Comparison of ENCODE assay signal across 8 mouse cellular contexts in genomic region chr10:86819649-86820165, GRCm38 (mm10). TPM values are rescaled to one million over a fixed set of nuclear protein-coding genes. Genes with fewer than 3 reads are reported as not detected.
DNase-seq lines count a peak whose midpoint lies in the region; ATAC-seq and TF ChIP-seq lines count a peak whose summit lies in the region.
"Had no signal": no experiment of that assay in that cellular context is flagged by ENCODE, and none has a peak within 500 bp of the region (broad histone marks: within the 10 kb centered on the region; RNA-seq: fewer than 3 reads in every experiment).

No protein-coding gene starts in this region.

- peak; percentile 67 for DNase-seq in Muller cell, postnatal 12 days (ENCODE audit: inconsistent ontology term)
- DNase-seq in limb, embryonic 11.5 days (ENCODE audit: low spot score): peak; percentile 24
- peak; percentile 65 for DNase-seq in retina, postnatal 1 day
- DNase-seq in kidney, adult 2 months: no peak
- DNase-seq in MN1 (ENCODE audit: low spot score): no peak
- DNase-seq: liver, embryonic 13.5 days had no signal

- 32% methylated on average over 8 of the region's 8 CpGs for WGBS in heart, embryonic 12.5 days
- WGBS in limb, embryonic 11.5 days: 53% methylated on average over 8 of the region's 8 CpGs
- 59% methylated on average over 8 of the region's 8 CpGs for WGBS in kidney, adult 2 months

- peak overlapping the region; percentile 56 for H3K27ac ChIP-seq in cortical plate, adult 2 months (ENCODE audit: insufficient read depth, low read length)
- H3K27ac ChIP-seq in heart, embryonic 12.5 days (ENCODE audit: poor library complexity, severe bottlenecking): peak overlapping the region; percentile 42
- no peak overlapping the region for H3K27ac ChIP-seq in limb, embryonic 11.5 days (replicated peaks; ENCODE audit: low read depth, low read length)
- no peak overlapping the region for H3K27ac ChIP-seq in kidney, adult 2 months (ENCODE audit: insufficient read depth, low read depth, low read length)
- H3K27ac ChIP-seq: liver, embryonic 13.5 days had no signal

- H3K9me3 ChIP-seq in heart, embryonic 12.5 days (replicated peaks): no peaks in the 10 kb centered on the region
- no peaks in the 10 kb centered on the region for H3K9me3 ChIP-seq in limb, embryonic 11.5 days (ENCODE audit: control insufficient read depth, low read length)
- H3K9me3 ChIP-seq: liver, embryonic 13.5 days had no signal

- 0 out of 2 replicates have a peak overlapping the region, but pooled peaks have one; percentile 20 for H3K9ac ChIP-seq in heart, embryonic 12.5 days
- H3K9ac ChIP-seq in limb, embryonic 11.5 days (ENCODE audit: low read length): no peak overlapping the region
- H3K9ac ChIP-seq: liver, embryonic 13.5 days had no signal

- no peaks in the 10 kb centered on the region for H3K27me3 ChIP-seq in heart, embryonic 12.5 days (replicated peaks)
- no peaks in the 10 kb centered on the region for H3K27me3 ChIP-seq in limb, embryonic 11.5 days (ENCODE audit: control insufficient read depth, insufficient read depth, low read length)
- no peaks in the 10 kb centered on the region for H3K27me3 ChIP-seq in kidney, adult 2 months (replicated peaks; ENCODE audit: control insufficient read depth, insufficient read depth, low read length)
- H3K27me3 ChIP-seq: liver, embryonic 13.5 days had no signal

- no peak overlapping the region for H3K4me3 ChIP-seq in cortical plate, adult 2 months (ENCODE audit: insufficient read depth, low read length)
- no peak overlapping the region for H3K4me3 ChIP-seq in heart, embryonic 12.5 days
- no peak overlapping the region for H3K4me3 ChIP-seq in limb, embryonic 11.5 days (ENCODE audit: low read depth, low read length)
- H3K4me3 ChIP-seq in kidney, adult 2 months (ENCODE audit: insufficient read depth, low read depth, low read length): no peak overlapping the region
- H3K4me3 ChIP-seq: liver, embryonic 13.5 days had no signal

- no peak overlapping the region; the same call in 1 of the 2 replicates for H3K4me2 ChIP-seq in heart, embryonic 12.5 days
- H3K4me2 ChIP-seq in limb, embryonic 11.5 days (ENCODE audit: low read depth, severe bottlenecking): no peak overlapping the region
- H3K4me2 ChIP-seq: liver, embryonic 13.5 days had no signal

- ATAC-seq in heart, embryonic 12.5 days (ENCODE audit: insufficient number of reproducible peaks, low FRiP score): peak; percentile 38; the same call in 1 of the 2 replicates
- no peak for ATAC-seq in limb, embryonic 11.5 days (ENCODE audit: insufficient number of reproducible peaks, low FRiP score, low TSS enrichment, low read depth)

- H3K4me1 ChIP-seq in cortical plate, adult 2 months (ENCODE audit: control insufficient read depth, insufficient read depth, low read length): peaks cover 6% of the 10 kb centered on the region
- peaks cover 31% of the 10 kb centered on the region for H3K4me1 ChIP-seq in heart, embryonic 12.5 days (replicated peaks)
- peaks cover 9% of the 10 kb centered on the region; the same call in 1 of the 2 replicates for H3K4me1 ChIP-seq in limb, embryonic 11.5 days (ENCODE audit: control insufficient read depth, insufficient read depth, low read length)
- H3K4me1 ChIP-seq in kidney, adult 2 months (ENCODE audit: control insufficient read depth, insufficient read depth, low read length): peaks cover under 1% of the 10 kb centered on the region; the same call in 1 of the 2 replicates

- H3K36me3 ChIP-seq in heart, embryonic 12.5 days: peaks cover 33% of the 10 kb centered on the region
- no peaks in the 10 kb centered on the region for H3K36me3 ChIP-seq in limb, embryonic 11.5 days (ENCODE audit: control insufficient read depth, insufficient read depth, low read length)
- no peaks in the 10 kb centered on the region for H3K36me3 ChIP-seq in kidney, adult 2 months (ENCODE audit: control insufficient read depth, insufficient read depth, low read length)
- H3K36me3 ChIP-seq: liver, embryonic 13.5 days had no signal

- TF ChIP-seq CTCF in cortical plate, adult 2 months (IDR thresholded peaks at IDR 0.05; ENCODE audit: extremely low read depth, insufficient read depth, low read length): no peak
- TF ChIP-seq CTCF in kidney, adult 2 months (conservative IDR thresholded peaks at IDR 0.05; ENCODE audit: insufficient read depth, insufficient read length, low read depth, low read length): no peak

- TF ChIP-seq POLR2A in cortical plate, adult 2 months (IDR thresholded peaks at IDR 0.05; ENCODE audit: extremely low read depth, insufficient read depth, low read length): no peak
- TF ChIP-seq POLR2A in kidney, adult 2 months (IDR thresholded peaks at IDR 0.05; ENCODE audit: low read depth, low read length): no peak

RNA-seq across cellular contexts. Expression of gene Nt5dc3, which starts 40.9 kb away (rescaled TPM):
- polyA plus RNA-seq in cortical plate, adult 2 months (2012; rRNA removed): 49.3 and 54.6 TPM in 2 replicates
- polyA plus RNA-seq in heart, embryonic 12.5 days (2016; fragmentation: Nextera tagmentation; extraction: Ambion mirVana): 2.0 and 2.7 TPM in 2 replicates
- polyA plus RNA-seq in limb, embryonic 11.5 days (2014; fragmentation: Nextera tagmentation; extraction: Ambion mirVana): 0.49 and 0.58 TPM in 2 replicates
- polyA plus RNA-seq in kidney, adult 2 months (2012; rRNA removed): 5.9 and 6.9 TPM in 2 replicates

RNA-seq across cellular contexts. Expression of gene Gm49358, which starts 55.9 kb away (rescaled TPM):
- not detected in 2 replicates for polyA plus RNA-seq in cortical plate, adult 2 months (2012; rRNA removed)
- polyA plus RNA-seq in heart, embryonic 12.5 days (2016; fragmentation: Nextera tagmentation; extraction: Ambion mirVana): not detected in 2 replicates
- 0.31 TPM in 1 of 2 replicates, not detected in the other for polyA plus RNA-seq in limb, embryonic 11.5 days (2014; fragmentation: Nextera tagmentation; extraction: Ambion mirVana)
- not detected in 2 replicates for polyA plus RNA-seq in kidney, adult 2 months (2012; rRNA removed)
- polyA plus RNA-seq: liver, embryonic 13.5 days had no signal

Comparison
In these comparisons a context has a peak if more than half of its experiments do, and no peak if none do; other contexts are left out.
1. DNase-seq: peak in Muller cell, postnatal 12 days (single experiment), limb, embryonic 11.5 days (single experiment) and retina, postnatal 1 day (single experiment); none in kidney, adult 2 months (single experiment) and MN1 (single experiment).
2. H3K27ac ChIP-seq: peak in cortical plate, adult 2 months (single experiment) and heart, embryonic 12.5 days (single experiment); none in limb, embryonic 11.5 days (single experiment) and kidney, adult 2 months (single experiment).